Mouse (Mus musculus) gastrocnemius, postnatal 14 days (tissue): ENCODE results near the gene Rab10. TPM values are rescaled to one million over a fixed set of nuclear protein-coding genes. Genes with fewer than 3 reads are reported as not detected.
"Not testable (repeated sequence)": the region's sequence is repeated elsewhere in the genome, so short reads cannot be mapped to it uniquely, and the experiment has no call there.

Experiments
- DNase-seq: peaks from one replicate; pipeline ENCODE4 v3.0.0; 2021; ENCODE audit warnings: mixed read lengths
- intact Hi-C: fragments of 180-260 bp; cut with DNase I; formaldehyde crosslinking; loops from one replicate; pipeline ENCODE4 v1.15.1; 2025; ENCODE audit warnings: low total_unique reads
- total RNA-seq, 2 experiments: library from RNA; stranded (reverse); gene quantifications; 2 replicates each; pipeline ENCODE4 v1.2.3; 2021

Gene Rab10
- total RNA-seq, 2 experiments from 2014 or later = 212 to 213 TPM

DNA sequence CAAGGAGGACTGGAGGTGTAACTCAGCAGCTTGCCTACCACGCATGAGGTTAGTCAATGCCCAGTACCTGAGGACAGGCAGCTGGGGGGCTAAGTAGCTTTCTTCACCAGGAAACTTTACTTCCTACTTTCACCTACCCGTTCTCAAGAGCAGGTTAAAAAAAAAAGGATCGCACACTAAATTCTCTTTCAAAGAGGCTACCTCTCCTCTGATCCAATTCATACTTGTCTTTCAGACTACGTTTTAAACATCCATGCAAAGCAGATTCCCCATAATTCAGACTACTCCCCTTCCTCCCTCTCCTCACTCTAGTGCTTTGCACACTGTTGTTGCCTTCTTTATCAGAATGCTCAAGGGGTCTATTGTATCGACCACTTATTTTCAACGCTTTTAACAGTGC is 2.2 kb downstream of the Rab10 start:
- intact Hi-C loops = loop anchor here (10.0 kb wide), 1 partner anchor 53 kb away; no protein-coding TSS in a partner anchor
- DNase-seq = no peak

DNA sequence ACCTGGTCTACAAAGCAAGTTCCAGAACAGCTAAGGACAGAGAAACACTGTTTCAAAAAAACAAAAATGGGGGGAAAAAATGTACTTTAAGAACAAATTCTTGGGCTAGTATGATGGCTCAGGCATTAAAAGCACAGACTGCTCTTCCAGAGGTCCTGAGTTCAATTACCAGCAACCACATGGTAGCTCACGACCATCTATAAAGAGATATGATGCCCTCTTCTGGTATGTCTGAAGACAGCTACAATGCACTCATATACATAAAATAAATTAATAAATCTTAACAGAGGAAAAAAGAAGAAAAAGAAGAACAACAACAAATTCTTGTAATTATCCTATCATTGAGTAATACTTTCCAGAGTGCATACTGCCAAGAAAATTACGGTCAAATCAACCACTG is 4.5 kb downstream of the Rab10 start:
- intact Hi-C loops = loop anchor here (10.0 kb wide), 1 partner anchor 50 kb away; no protein-coding TSS in a partner anchor
- no peak for DNase-seq

DNA sequence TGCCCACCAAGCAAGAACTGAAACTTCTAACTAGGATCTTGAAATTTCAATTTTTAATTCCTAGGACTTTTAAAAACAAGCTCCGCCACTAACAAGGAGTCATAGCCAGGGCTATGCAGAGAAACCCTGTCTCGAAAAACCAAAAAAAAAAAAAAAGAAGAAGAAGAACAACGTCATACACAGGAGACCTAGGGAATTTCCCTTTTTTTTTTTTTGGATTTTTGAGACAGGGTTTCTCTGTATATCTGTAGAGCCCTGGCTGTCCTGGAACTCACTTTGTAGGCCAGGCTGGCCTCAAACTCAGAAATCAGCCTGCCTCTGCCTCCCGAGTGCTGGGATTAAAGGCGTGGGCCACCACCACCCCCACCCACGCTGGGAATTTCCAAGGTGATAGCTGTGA is 12.1 kb downstream of the Rab10 start:
- DNase-seq, intact Hi-C loops: not testable (repeated sequence)

DNA sequence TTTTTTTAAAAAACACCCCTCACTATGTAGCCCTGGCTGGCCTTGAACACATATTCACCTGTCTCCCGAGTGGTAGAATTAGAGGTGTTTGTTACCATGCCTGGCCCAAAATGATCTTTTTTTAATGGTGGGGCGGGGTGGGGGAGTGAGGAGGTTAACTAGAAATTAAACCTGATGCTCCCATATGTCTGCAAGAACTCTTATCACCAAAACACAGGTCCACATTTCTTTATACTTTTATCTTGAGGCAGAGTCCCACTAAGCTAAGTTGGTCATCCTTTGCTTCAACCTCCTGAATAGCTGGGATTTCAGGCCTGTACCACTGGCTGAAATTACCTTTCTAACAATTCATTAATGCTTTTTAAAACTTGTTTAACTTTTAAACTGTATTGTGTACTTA is 13.7 kb downstream of the Rab10 start:
- no peak for DNase-seq
- intact Hi-C loops = no loop called here

DNA sequence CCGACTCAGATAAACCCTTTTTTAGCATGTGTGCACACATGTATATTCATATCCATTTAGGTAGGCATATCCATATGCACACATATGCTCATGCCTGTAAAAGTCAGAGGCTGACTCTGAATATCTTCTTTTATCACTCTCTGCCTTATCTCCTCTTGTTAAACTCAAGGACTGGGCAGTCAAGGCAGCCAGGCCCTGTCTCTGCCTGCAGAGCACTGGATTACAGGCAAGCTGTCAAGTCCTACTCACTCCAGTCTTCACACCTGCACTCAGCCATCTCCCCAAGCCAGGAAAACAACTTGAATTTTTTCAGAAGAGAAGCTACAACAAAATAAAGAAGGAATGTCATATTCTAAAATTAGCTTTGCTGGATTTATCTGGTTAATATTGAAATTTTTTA is 17.9 kb downstream of the Rab10 start:
- no peak for DNase-seq
- intact Hi-C loops = no loop called here

DNA sequence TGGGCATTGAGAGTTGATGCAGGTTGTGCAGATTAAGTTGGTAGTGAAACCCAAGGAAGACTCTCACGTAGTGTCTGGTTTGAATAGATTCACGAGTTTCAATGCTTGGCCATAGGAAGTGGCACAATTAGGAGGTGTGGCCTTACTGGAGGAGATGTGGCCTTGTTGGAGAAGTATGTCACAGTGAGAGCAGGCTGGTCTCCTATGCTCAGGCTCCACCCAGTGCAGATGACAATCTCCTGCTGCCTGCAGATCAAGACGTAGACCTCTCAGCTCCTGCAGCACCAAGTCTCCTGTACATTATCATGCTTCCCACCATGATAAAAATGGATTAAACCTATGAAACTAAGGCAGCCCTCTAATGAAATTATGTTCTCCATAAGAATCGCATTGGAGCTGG is 18.7 kb downstream of the Rab10 start:
- intact Hi-C loops = no loop called here
- no peak for DNase-seq

DNA sequence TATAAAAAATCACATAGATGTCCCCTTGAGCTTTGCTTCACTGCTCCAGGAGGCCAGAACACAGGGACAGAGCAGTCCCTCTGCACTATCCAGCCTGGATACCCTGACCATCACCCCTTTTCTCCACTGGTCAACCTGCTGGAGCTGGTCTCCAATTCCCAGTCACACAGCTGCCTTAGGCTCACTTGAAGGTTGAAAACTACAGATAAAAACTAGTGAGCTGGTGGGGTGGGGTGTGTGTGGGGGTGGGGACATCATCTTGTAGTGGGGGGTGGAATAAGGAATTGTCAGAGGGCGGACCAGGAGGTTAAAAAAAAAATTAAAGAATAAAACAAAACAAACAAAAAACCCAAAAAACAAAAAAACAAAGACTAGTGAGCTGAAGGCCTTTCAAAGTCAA is 21.3 kb downstream of the Rab10 start:
- no peak for DNase-seq
- intact Hi-C loops = no loop called here

DNA sequence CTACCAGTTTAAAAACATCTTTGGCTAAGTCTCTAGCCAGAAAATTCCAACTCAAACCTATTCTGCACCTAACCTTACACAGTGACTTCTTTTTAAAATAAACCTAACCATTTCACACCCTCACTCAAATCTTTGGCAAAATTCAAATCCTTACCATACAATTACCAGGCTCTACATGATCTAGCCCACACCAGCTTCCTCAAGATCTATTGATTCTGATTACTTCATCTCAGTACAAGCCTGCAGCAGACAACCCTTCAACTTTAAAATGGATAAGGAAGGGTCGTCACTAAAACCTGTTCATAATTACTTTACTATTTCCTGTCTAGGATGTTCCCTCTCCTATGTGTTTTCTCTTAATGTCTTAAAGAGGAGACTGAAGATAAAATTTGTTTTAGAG is 23.9 kb downstream of the Rab10 start:
- DNase-seq = no peak
- intact Hi-C loops = no loop called here

DNA sequence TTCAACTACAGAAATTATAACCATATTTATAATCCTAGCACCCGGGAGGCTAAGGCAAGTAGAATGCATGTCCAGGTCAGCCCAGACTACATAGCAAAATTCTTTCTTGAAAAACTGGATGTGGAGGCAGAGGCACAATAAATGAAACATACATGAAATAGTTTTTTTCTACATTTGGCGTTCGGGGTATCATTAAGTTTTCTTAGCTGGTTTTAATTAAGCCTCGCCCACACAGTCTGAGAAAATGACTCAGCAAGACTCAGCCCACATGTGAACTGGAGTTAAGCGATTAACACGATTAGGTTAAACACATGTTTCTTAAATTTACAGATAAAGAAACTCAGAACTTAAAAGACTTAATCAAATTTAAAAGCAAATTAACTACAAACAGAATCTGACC is 24.4 kb downstream of the Rab10 start:
- DNase-seq = no peak
- intact Hi-C loops = no loop called here

DNA sequence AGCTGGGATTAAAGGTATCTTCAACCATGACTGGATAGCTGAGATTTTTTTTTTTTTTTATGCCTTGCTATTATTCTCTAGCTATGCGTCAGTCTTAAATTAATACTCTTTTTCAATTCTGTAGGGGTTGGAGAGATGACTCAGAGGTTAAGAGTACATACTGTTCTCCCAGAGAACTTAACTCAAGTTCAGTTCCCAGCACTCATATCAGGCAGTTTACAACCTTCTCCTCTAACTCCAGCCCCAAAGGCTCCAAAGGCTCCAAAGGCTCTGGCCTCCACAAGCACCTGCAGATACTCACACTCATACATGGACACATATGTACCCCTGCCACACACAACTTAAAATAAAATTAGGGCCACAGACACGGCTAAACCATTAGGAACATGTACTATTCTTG is 25.3 kb downstream of the Rab10 start:
- intact Hi-C loops = no loop called here
- DNase-seq = no peak

DNA sequence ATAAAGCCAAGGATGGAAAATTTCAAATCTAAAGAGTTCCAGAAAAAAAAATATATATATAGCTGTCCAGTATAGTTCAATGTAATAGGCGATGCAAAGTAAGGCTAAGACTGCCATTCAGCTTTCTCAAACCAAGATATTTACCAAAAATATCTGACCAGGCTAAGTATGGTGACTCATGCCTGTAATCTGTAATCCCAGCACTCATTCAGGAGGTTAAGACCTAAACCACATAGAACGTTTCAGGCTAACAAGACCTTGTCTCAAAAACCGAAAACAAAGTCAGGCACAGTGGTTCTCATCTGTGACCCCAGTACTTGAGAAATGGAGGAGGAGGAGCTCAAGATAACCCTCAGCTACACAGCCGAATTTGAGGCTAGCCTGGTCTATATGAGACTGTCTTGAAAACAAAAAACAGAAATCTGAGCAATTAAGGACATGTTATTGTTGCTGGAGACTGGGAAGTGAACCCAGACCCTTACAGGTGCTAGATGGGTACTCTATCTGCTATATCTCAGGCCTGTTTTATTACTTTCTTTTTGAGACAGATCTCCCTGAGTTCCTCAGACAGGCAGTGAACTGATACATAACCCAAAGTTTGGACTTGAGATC is 25.8 kb downstream of the Rab10 start:
- intact Hi-C loops = no loop called here
- no peak for DNase-seq

DNA sequence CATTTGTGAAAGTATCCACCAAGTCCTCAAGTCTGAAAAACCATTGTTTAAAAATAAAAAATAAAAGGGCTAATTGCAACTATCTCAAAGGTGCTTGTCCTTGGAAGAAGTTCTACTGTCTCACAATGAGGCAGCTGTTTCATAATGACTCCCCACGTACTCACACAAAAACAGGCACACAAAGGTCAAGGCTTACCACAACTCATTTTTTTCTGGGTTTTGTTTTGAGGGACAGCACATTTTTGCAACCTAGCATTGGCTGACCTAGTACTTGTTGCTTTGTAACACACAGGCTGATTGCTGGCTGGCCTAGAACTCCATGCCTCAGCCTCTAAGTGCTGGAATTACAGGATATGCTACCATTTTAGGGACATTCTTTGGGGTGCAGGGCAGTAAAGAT is 26.8 kb downstream of the Rab10 start:
- intact Hi-C loops = no loop called here
- DNase-seq = no peak

DNA sequence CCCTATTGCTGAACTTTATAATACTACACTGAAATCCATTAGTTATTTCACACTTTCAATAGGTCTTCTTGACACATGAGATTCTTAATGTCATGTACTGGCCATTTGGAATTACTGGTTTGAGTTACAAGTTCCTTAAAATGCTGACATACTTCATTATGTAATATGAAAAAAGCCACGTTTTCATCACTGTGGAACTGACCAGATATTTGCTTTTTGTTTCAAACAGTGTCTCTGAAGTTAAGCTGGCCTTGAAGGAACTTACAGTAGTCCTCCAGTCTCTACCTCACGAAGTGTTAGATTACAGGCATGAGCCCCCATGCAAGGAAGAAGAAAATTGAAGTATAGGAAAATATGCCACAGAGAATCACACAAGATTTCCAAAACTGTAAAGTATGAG is 27.2 kb downstream of the Rab10 start:
- DNase-seq = no peak
- intact Hi-C loops = no loop called here

DNA sequence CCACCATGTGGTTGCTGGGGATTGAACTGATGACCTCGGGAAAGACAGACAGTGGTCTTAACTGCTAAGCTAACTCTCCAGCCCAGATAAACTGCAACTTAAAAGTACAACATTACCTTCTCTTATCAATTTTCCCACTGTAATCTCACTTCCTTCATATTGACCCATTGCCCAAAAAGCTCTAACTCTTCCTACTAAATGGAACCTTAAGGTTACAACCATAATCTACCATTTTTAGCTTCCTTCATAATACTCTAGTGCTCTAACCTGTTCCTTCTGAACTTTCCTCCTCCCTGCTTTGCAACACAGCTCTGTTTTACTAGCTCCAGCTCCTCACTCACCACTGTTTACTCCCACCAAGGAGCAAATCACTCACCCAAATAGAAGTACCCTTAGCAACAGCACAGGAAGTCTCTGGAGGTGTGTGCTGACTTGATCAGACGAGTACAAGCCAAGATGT is 30.9 kb downstream of the Rab10 start:
- intact Hi-C loops = no loop called here
- no peak for DNase-seq

DNA sequence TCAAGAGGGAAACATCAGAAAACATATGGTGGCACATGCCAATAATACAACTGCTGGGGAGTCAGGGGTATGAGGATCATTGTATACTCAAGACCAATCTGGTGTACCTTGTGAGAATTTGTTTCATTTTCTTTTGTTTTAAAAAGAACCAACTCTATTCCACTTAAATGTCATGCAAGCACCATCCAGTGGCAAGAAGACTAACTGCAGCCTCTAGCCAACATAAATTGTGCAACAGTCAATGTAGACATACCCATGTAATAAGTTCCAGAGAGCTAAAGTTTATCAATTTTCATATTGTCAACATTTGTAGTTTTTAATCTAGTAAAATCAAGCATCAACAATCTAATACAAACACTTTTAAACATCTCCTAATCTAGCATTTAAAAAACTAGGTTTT is 39.0 kb downstream of the Rab10 start:
- intact Hi-C loops = no loop called here
- no peak for DNase-seq

DNA sequence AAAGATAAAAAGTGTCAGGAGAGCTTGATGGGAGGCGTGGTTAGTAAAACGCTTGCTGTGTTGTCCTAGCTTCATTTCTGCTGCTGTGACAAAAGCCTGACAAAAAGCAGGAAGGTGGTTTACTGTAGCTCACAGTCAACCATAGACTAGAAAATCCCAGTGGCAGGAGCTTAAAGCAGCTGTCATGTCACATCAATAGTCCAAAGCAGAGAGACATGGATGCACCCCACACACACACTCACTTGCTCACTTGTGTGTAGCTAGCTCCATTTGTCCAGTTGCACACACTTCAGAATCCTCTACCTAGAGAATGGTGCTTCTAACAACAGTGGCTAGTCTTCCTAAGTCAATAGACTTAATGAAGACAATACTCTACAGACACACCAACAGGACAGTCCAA is 42.4 kb downstream of the Rab10 start:
- intact Hi-C loops = no loop called here
- no peak for DNase-seq

DNA sequence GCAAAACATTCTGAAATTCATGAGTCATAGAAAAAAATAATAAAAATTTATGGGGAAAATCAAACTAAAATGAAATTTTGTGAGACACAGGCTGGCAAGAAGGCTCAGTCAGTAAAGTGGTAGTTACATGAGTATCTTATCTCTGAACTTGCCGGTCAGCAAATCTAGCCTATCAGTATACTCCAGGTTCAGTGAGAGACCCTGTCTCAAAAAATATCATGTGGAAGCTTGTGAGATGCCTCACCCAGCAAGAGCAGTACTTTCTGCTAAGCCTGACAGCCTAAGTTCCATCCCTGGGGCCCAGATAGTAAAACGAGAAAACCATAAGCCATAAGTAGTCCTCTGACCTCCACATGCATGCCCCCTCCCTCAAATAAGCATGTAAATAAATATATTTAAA is 44.6 kb downstream of the Rab10 start:
- DNase-seq = no peak
- intact Hi-C loops = no loop called here

DNA sequence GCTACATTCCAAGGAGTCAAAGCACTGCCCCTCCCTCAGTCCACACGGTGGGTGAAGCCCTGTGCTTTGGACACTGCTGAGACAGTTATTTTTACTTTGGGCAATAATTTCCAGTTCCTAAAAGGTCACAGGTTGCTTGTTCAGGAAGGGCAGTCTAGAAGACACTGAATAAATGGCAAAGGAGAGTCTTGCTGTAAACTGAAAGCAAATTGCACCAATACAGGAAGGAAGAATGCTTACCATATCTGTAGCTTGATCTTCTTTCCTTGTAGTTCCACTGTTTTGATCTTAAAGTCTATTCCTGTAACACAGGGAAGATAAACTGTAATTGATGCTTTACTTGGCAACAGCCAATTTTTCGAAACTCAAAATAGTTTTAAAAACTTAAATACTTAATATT is 45.3 kb downstream of the Rab10 start:
- intact Hi-C loops = no loop called here
- no peak for DNase-seq

DNA sequence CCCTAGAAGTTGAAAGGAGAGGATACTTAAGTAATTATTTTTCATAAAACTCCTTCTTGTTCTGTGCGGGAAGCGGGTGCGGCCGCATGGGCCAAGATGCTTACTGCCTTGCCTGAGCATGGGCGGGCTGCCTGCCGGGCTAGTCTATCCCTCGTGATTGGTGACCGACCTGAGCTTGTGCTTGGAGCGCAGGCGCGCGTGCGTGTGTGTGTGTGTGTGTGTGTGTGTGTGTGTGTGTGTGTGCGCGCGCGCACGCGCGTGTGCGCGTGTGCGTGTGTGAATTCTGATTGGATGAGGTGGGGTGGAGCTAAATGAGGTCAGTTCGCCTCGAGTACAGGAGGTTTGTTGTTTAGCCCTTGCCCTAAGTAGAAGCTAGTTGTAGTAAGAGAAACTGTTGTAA is 48.2 kb downstream of the Rab10 start:
- intact Hi-C loops = no loop called here
- DNase-seq = no peak

DNA sequence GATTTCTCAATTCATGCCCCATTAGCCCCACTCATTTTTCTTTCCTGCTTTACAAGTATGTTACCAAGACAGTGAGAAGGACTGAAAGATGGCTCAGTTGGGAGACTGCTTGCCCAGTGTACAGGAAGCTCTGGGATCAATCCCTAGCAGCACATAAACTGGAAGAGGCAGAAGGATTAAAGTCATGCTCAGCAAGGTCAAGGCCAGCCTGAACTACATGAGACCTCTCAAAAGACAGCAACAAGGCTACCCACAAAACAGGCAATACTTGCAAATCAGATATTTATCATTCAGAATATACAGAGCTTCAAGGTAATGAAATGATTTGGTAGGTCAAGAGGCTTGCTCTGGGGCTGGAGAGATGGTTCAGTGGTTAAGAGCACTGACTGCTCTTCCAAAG is 53.8 kb downstream of the Rab10 start:
- intact Hi-C loops = loop anchor here (10.0 kb wide), 1 partner anchor 49 kb away; the partner anchor contains the start of gene Rab10
- no peak for DNase-seq

DNA sequence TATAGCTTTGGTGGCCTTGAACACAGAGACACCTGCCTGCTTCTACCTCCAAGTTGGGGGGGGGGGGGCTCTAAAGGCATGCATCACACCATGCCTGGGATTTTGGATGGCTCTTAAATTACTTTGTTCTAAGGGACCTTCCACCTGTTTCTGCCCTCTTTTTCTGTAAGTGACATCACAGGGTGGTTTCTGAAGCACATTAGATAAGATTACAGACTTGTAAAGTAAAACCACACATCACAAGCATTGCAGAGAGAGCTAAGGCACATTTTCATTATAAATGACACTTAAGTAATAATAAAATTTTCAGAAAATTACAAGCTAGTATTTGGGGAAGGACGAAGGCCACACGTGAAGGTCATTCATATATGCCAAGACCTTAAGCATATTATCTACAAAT is 54.3 kb downstream of the Rab10 start:
- intact Hi-C loops = loop anchor here (10.0 kb wide), 1 partner anchor 49 kb away; the partner anchor contains the start of gene Rab10
- DNase-seq = no peak

DNA sequence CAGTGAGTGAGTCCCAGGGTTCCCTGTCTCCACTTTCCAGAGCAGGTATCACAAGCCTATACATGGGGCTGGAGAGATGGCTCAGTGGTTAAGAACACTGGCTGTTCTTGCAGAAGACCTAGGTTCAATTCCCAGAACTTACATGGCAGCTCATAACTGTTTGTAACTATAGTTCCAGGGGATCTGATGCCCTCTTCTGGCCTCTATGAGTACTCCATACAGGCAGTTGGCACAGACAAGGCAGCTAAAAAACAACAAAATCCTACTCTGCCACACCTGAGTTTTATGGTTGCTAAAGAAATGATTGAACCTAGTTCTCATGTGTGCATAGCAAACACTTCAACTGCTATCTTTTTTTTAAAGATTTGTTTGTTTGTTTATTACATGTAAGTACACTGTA is 56.2 kb downstream of the Rab10 start:
- intact Hi-C loops = loop anchor here (10.0 kb wide), 1 partner anchor 51 kb away; the partner anchor contains the start of gene Rab10
- DNase-seq = no peak
